Mouse (Mus musculus): Measurements from ENCODE around the gene Ppp1r12c.

Gene Ppp1r12c

DNA sequence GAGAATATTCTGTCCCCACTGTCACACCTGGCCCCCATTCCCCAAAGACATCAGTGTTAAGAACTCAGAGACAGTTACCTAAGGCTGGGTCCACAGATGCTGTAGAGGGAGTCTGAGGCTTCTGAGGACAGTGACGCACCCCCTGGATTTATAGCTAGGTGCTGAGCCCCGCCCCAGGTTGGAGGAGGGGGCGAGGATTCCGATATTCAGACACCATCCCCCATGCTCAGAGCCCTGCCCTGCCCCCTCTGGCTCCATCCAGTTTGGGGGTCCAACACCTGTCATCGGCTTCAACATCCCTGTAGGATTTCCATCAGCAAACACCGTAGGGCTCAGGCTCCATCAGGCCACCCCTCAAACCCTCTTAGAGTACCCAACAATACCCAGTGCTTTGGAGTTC is 14.4 kb upstream of the Ppp1r12c start:
- DNase-seq = no peak

DNA sequence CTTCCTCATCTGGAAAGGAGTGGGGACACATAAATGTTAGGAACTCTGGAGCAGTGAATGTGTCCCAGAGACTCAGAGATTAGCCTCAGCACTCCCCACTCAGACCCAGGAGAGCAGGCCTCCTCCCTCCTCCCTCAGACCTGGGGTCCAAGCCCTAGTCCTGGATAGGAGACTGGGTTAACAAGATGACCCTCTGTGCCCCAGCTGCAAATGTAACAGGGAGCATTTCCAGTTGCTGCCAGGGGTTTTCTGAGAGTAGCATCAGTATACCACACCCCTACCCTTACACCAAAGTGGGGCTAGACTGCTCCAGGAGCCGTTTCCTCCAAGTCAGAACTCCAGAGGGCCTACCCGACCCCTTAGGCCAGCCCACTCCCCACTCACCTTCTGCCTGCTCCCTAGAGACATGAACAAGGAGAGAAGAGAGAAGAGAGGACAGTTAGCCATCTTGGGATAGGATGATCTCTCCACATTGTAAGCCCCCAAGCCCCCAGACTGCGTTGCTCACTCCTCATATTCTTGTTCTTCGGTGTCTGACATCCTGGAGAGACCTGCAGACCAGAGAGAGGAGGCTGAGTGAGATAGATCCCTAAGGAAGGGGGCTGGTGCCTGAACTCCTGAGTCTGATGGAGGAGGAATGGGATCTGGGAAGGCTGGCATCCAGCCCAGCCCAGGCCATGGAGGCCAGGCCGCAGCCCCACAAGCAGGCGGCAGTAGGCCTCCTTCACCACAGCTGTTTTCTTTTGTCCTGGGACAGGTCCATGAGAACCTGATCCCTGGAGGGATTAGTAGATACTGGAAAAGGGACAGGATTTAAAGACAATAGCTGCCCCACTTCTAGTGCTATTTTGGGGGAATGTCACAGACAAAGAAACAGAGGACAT is 12.6 kb upstream of the Ppp1r12c start:
- DNase-seq = no peak

DNA sequence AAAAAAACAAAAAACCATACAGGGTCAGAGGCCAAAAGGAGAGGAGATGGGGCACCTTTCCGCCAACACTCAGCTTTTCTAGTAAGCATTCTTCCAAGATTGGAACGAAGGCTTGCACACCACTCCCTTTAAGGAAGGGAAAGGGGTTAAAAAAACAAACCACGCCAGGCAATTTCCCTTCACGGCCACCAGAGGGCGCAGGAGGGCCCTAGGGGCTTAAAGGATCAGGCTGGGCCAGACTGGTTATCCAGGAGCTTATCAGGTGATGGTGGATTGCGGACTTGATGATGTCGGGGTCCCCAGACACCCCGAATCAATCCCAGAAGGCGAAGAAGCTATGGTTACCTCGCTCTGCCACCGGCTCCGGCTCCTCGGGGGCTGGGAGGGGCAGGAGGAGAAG is 11.8 kb upstream of the Ppp1r12c start:
- peak; percentile 60 for DNase-seq

DNA sequence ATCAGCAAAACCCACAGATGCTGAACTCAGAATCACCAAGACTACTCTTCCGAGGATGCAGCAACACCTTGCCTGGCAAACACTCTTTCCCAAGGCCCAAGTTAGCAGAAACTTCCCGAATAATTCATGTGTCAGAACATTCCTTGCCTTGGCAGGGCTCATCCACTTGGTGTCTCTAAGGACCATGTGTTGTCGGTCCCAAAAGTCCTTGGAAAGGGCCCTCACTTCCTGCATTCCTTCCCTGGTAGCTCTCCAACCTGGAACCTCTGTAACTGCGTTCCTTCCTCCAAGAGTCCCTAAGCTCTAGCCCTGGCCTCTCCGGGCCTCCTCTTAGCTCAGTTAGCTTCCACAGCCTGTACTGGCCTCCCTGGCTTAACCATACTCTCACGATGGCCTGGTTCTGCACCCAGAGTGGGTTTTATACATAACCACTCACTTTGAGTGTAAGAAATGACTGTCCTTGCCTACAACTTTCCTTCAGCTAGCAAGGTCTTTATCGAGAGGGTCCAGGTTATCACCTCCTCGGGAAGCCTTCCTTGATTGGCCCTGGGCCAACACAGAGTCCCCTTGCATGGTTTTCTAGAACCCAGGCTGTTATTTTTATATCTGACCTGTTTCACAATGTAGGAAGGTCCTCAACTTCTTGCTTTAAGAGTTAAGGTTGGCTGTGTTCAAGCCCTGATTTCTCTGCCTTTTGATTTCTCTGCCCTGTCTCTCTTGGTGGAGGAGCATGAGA is 10.2 kb upstream of the Ppp1r12c start:
- DNase-seq = peak; percentile 55

DNA sequence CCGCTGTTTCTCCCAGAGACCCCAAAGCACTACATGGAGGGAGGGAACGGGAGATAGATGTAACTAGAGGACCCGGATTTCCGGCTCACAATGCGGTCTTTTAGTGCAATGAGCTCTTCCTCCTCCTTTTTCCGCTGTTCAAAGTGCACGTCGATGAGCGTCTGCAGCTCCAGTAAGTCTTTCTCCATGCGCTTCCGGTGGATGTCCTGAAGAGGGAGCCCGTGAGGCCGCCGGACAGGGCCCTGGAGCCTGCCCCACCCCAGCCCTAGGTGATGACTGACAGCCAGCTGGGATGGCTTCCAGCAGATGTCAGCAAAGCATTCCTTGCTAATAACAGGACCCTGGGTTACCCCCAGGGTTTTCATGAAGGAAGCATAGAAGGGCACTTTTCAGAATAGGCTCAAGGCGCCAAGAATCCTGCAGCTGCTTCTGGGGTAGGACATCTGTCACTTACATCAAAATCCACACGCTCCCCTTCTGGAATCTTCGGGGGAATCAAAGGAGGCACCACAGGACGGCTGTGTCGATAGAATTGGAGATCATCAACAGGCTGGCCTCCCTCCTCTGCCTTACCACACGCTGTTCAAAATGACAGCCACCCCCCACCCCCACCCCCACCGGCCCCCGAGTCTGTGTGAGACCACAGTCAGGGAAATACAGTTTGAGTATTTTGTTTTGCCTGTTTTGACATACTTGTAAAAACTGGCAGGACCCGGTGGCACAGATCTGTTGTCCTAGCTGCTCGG is 8.6 kb upstream of the Ppp1r12c start:
- DNase-seq = peak; percentile 95

DNA sequence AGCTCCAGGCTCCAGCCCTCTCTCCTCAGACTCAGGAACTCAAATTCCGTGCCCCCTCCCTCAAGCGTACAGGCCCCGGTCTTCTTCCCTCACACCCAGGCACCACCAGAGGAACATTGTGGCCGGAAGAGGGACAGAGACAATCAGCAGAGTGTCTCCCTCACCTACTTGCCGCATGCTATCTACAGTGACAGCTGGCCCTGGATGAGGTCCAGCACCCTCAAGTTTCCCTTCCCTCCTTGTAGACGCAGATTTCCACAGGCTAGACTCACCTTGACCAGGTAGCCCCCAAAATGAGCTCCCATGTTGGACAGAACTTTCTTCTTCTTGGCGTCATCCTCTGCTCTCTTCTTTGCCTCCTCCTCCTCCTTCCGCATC is 7.2 kb upstream of the Ppp1r12c start:
- no peak for DNase-seq

DNA sequence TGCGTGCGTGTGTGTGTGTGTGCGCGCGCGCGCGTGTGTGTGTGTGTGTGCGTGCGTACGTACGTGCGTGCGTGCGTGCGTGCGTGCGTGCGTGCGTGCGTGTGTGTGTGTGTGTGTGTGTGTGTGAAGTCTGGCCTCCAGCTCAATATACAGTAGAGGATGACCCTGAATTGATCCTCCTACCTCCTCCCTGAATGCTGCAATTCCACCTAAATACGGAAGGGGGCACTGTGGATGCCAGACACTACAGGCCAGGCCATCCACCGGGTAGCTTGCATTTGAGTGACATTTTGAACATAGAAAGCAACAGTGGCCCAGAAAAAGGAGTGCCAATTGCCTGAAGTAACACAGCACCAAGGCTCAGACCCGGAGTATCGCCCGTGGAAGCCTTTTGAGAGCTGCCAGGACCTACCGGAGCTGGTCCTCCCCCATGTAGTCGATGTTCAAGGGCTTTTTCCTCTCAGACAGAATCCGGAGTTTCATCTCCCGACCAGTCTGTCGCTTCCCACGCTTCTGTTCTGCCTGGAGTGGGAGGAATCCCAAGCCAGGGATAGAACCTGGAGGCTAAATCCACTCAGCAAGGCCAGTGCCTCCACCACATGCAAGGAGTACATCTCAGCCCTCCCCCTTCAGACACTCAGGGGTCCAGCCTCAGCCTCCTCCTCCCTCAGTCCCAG is 6.7 kb upstream of the Ppp1r12c start:
- no peak for DNase-seq

DNA sequence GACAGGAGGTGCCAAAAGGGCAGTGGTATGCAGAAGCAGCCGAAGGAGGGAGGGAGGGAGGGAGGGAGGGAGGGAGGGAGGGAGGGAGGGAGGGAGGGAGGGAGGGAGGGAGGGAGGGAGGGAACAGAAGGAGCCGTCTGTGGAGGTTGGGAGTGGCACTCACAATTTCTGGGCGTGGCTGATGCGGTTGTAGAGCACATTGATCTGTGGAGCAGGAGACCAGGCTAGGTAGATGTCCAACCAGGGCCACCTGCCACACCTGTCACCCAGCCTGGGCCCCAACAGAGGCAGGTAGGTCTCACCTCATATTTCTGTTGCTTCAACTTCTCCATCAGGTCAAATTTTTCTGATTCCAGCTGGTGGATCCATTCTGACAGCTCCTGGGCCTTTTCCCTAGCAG is 5.7 kb upstream of the Ppp1r12c start:
- no peak for DNase-seq

DNA sequence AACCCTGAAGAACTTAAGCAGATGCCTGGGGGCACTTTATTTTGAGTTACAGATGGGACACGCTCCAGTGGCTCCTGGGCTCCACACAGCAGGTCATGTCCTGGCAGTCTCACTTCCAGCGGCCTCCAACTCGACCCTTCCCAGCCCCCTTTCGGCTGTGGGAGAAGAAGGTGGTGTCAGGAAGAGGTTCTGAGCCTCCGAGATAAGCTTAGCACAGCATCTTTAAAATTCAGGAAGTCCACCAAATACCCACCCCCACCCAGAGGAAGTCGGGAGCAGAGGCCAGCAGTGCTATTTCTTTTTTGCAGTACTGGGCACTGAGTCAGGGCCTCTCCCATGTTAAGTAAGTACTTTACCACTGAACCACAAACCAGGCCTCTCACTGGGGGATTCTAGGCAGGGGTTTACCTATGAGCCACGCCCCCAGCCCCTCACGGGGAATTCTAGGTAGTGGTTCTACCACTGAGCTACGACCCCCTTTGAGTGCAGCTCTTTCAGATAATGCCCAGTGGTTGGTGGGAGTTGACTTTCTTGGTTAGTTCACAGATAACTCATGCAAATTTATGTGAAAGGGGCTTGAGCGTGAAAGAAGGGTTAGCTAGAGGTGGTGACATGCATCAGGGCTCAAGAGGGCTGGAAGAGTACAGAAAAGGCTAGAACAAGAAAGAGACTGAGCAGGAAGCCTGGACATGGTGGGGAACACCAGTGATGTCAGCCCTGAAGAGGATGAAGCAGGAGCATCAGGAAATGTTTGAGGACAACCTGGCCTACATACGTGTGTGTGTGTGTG is 3.4 kb upstream of the Ppp1r12c start:
- no peak for DNase-seq

DNA sequence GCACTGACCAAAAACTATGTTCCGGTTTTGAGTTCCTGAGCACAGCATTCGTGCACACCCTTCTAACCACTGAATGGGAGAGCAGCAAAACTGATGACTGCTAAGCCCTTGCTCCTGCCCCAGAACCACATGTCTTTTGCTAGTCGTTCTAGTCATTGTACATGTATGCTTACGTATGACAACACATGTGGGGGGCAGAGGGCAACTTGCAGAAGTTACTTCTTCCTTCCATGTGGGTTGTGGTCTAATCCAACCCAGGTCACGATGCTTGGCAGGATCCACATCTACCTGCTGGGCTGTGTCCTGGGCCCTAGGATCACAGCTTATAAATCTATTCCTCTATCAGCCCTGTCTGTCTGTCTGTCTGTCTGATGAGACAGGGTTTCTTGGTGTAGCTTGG is 2.4 kb upstream of the Ppp1r12c start:
- DNase-seq = no peak

DNA sequence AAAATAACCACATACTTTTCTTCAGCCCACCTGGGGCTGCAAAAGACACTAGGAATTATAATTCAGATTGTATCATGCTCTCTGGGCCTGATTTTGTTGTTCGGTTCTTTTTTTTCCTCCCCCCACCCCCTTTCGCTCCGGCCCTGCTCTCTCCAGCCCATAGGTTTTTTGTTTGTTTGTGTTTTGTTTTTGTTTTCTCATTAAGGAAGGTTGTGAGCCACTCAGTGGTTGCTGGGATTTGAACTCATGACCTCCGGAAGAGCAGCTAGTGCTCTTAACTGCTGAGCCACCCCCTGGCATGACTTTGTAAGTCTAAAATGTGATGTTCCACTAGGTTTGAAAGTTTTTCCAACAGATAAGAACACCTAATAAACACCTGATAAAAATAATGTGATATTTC is 1.6 kb upstream of the Ppp1r12c start:
- no peak for DNase-seq

DNA sequence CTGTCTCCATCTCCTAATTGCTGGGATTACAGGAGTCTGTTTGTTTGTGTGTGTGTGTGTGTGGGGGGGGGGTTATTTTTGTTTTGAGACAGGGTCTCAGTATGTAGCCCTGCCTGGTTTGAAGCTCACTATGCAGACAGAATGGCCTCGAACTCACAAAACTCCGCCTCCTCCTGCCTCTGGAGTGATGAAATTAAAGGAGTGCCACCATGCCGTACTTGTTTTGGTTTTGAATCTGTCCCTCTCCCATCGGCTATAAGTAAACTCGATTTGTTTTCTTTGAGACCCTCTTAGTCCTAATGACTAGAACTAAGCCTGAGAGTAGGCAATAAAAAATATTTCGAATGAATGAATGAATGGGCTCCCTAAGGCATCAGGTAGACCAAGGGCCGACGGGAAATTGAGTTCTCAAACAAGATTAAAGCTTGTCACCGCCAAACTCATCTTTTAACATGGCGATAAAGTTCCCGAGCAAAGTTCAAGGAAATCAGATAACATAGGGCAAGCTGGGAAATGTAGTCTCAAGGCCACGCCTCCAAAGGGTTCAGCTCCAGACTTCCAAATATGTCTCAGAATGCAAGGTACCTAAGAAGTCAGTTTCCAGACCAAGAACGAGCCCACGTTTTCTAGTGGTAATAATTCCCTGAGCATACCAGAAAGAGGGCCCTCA is 1.1 kb upstream of the Ppp1r12c start:
- peak; percentile 58 for DNase-seq

DNA sequence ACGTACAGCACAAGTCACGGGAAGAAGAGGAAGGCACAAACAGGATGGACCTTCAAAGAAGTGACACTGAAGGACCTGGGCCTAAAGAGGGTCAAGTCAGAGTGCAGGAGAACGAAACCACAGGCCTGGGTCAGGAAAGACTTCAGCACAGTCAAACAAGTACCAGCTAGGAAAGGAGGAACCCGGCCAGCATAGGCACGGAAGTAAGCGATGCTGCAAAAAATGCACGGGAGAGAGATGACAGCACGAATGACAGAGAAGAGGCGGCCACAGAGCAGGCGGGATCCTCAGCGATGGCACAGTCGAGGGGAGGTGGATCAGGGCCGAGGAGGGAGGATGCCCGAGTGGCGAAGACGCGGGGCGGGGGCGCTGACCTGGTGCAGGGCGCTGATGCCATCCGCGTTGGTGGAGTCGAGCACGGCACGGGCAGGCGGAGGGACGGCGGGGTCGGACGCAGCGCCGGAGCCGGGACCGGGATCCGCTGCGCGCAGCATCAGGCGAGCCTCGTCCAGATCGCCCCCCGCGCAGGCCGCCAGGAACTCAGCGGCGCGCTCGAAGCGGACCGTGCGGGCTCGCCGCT is 498 bp downstream of the Ppp1r12c start:
- DNase-seq = peak; percentile 56

DNA sequence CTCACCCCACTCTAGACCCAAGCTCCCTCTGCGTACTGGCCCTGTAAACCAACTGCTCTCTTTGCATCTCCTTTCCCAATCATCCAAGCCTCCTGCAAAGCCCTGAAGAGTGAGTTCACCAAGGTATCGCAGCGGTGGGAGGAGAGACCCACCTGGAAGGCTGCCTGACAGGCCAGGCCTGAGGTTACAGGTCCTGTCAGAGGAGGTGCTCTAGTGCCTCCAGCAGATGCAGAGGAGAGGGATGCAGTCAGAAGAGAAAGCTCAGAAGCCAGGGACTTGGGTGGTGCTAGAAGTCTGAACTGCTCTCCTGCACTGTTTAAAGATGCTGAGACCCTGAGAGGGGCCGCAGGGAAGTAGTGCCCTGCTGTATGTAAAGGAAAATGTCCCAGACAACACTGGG is 2.4 kb downstream of the Ppp1r12c start:
- DNase-seq = no peak

DNA sequence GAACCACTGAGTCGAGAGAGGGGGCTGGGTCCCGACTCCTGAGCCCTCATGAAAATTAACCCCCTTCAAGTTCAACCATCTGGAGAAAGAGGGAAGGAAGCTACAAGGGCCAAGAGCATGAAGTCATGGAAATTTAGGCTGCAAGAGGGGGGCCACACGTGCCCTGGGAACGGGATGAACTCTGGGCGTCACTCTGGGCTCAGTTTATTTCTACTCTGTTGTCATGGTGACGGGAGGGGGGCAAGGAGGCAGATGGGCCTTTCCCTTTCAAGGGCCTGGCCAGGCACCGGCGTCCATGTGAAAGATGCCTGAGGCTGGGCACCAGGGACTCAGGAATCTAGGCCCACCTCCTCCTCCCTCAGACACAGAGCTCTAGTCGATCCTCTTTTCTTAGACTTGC is 3.2 kb downstream of the Ppp1r12c start:
- DNase-seq = peak; percentile 96

DNA sequence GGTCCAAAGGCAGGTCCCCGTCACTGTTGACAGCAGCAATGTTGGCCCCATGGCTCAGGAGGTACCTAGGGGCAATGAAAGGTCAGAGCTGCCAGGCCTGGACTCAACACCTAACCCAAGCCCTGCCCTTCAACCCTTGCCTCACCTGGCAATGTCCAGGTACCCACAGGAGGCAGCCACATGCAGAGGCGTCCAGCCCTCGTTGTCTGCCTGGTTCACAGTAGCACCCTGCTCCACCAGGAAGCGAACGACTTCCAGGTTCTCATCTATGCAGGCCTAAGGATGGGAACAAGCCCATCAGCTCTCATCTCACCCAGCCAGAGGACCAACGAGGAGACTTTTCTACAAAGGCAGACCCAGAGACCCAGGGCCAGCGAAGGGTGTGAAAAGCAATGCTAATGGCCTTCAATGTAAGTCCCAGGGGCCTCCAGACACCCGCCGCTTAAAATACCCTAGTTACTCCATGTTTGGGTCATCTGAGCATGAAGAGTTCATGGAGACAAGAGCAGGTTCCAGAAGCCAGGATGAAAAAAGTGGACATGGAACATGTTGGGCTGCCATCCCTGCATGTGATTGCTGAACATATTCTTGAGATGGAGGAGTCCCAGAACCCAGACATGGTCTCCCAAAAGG is 4.1 kb downstream of the Ppp1r12c start:
- DNase-seq = no peak

DNA sequence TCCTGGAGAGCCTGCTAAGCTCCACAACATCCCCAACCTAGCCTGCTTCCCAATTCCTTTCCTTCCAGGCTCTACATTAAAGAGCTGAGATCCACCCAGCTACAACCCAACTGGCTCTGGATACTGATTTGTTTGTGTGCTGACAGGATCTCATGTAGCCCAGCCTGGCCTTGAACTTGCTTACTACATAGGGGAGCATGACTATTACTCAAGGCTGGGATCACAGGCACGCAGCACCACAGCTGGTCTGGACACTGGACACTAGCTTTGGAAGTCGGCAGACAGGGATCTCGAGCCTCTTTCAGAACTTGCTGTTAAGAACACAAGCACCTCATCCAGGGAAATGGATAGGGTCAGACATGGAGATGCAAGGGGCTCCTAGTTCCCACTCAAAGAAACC is 5.0 kb downstream of the Ppp1r12c start:
- no peak for DNase-seq

DNA sequence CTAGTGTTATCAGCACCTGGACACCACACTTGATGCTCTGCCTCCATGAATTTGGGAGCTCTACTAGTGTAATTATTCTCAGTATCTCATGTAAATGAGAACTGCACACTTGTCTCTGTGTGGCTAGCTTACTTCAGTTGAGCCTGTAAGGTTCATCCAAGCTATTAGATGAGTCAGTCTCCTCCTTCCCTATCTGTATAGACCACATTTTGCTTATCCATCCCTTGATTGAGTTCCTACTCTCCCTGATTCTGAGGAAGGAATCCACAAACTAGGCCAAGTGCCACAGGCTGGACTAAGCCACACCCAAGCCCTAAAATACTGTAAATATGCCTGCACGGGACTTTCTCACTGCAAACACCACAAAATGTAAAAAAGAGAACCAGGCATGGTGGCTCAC is 7.5 kb downstream of the Ppp1r12c start:
- no peak for DNase-seq

DNA sequence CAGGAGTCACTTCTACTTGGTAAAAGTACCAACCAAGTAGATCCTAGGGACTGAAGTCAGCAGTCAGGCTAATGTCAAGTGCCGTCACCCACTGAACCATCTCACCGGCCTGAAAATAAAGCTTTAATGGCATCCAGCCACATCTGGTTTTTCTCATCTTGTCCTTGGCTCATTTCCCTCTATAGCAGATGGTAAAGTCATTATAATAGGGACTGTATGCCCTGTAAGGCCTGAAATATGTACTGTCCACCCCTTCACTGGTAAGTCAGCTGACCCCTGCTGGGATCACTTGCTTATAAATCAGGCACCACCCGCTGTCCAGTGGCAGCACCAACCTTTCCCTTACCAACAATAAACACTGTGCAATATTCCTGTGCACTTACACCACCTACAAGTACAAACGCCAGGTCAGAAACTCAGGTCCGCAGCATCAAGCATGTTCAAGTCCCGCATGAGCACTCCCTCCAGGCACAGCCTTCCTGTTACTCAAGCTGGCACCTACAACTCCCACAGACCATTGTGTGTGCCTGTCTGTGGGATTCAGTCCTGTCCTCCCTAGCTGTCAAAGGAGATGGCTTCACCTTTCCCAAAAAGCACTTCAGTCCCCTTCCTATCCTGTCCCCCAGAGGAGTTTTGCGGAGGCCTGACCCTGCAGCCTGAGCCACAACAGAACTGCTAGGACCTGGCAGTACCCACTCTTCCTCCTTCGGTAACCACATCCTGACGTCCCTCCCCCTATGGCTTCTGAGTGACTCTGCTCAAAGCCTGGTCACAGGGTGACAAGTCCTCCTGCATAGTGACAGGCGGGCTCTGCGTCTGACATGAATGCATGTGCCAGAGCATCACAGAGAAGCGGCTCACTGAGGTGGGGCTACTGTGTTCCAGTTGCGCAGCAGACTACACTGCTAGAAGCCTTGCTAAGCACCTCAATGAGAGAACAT is 8.9 kb downstream of the Ppp1r12c start:
- no peak for DNase-seq

DNA sequence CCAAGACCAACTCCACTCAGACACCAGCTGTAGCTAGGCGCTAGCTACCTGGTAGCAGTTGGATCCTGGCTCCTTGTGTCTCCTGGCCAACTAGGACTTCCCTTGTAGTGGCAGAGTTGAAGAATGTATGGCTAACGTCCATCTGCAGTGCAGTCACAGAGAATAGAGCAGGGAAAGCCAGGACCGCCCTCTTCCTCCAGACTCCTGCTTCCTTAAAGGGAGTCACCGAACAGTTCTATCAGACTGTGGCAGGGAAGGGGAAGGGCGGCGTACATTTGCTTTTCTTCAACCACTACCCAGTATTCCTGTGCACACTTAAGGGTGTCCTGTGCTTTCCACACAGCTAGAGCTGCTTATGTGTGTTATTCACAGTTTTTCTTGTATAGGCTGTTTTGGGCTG is 10.2 kb downstream of the Ppp1r12c start:
- peak; percentile 64 for DNase-seq
